8 mouse cellular contexts compared by ENCODE assay signal in the genomic region with DNA sequence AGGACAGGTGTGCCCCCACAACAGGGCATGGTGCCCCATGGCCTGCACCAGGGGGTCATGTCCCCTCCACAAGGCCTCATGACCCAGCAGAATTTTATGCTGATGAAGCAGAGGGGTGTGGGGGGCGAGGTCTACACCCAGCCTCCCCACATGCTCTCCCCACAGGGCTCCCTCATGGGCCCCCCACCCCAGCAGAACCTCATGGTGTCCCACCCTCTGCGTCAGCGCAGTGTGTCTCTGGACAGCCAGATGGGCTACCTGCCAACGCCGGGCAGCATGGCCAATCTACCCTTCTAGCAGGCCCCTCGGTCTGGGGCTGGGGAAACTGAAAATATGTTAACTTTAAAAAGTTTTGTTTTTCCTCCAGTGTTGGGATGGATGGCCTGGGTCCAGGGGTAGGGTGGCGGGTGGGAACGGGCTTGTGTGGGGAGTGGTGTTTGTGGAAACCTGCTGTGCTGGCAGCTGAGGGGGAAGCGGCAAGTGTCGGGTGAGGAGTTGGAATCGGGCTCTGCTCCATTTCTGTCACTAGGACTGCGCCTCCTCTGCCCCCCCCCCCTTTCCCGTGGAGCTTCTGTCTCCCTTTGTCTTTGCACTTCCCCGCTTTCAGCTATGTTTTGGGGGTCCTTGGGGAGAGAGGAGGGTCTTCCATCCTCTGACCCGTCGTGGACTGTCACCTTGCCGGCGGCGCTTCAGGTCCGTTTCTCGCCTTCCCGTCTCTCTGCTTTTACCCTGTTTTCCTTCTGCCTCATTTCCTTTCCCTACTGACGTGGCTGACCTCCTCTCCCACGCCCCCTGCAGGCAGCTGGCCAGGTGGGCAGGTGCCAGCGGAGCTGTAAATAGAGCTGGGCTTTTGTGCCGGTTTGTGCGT. TPM values are rescaled to one million over a fixed set of nuclear protein-coding genes. Genes with fewer than 3 reads are reported as not detected.
DNase-seq lines count a peak whose midpoint lies in the region; ATAC-seq and TF ChIP-seq lines count a peak whose summit lies in the region.

No protein-coding gene starts in this region.

- 5% methylated on average over 26 of the region's 27 CpGs for WGBS in heart, embryonic 14.5 days
- WGBS in kidney, postnatal 0 days, result 10% methylated on average over 26 of the region's 27 CpGs
- WGBS in liver, embryonic 15.5 days (ENCODE audit: insufficient replicate concordance), result 11% methylated on average over 26 of the region's 27 CpGs
- 9% methylated on average over 25 of the region's 27 CpGs for WGBS in stomach, embryonic 15.5 days

- DNase-seq in c-Kit-positive CD71-negative TER-119-negative erythroid progenitor cells, embryonic 14.5 days (ENCODE audit: low read depth), result peak; percentile 80
- DNase-seq in fibroblast of lung, adult 2 months (ENCODE audit: low read depth), result peak; percentile 75
- peak; percentile 79 for DNase-seq in kidney, postnatal 0 days (ENCODE audit: low spot score)
- peak; percentile 55 to 78 for DNase-seq in natural killer cell, adult 2 months (ENCODE audit: low spot score in 2 of 2)

- peaks cover 47% of the 10 kb centered on the region for H3K36me3 ChIP-seq in heart, embryonic 14.5 days (ENCODE audit: control insufficient read depth, insufficient read depth, low read length)
- peaks cover 33% of the 10 kb centered on the region for H3K36me3 ChIP-seq in kidney, postnatal 0 days (ENCODE audit: insufficient read depth, low read length)
- peaks cover 13% of the 10 kb centered on the region; the same call in 1 of the 2 replicates for H3K36me3 ChIP-seq in liver, embryonic 15.5 days (replicated peaks)
- peaks cover 34% of the 10 kb centered on the region for H3K36me3 ChIP-seq in stomach, embryonic 15.5 days

- H3K9ac ChIP-seq in heart, embryonic 14.5 days (ENCODE audit: low read length), result peak overlapping the region; percentile 66
- peak overlapping the region; percentile 46 for H3K9ac ChIP-seq in kidney, postnatal 0 days (ENCODE audit: low read depth, low read length)
- peak overlapping the region; percentile 40; the same call in 1 of the 2 replicates for H3K9ac ChIP-seq in liver, embryonic 15.5 days
- no peak overlapping the region for H3K9ac ChIP-seq in stomach, embryonic 15.5 days

- H3K4me3 ChIP-seq in heart, embryonic 14.5 days (ENCODE audit: control insufficient read depth in 1 of 2, insufficient read depth in 1 of 2, low read depth in 1 of 2, low read length in 2 of 2), result peak overlapping the region; percentile 35 to 53
- H3K4me3 ChIP-seq in kidney, postnatal 0 days (replicated peaks; ENCODE audit: low read depth, low read length), result peak overlapping the region; percentile 22
- peak overlapping the region; percentile 52 for H3K4me3 ChIP-seq in liver, embryonic 15.5 days (replicated peaks)
- H3K4me3 ChIP-seq in stomach, embryonic 15.5 days (replicated peaks), result peak overlapping the region; percentile 29

- TF ChIP-seq CTCF in kidney, postnatal 0 days (IDR thresholded peaks at IDR 0.05; ENCODE audit: low read depth), result peak; percentile 85

- H3K9me3 ChIP-seq in heart, embryonic 14.5 days (ENCODE audit: control insufficient read depth, low read length), result no peaks in the 10 kb centered on the region
- no peaks in the 10 kb centered on the region for H3K9me3 ChIP-seq in kidney, postnatal 0 days (replicated peaks; ENCODE audit: low read length)
- no peaks in the 10 kb centered on the region for H3K9me3 ChIP-seq in liver, embryonic 15.5 days (replicated peaks)
- no peaks in the 10 kb centered on the region for H3K9me3 ChIP-seq in stomach, embryonic 15.5 days

- peak; percentile 61 for ATAC-seq in CD4-positive, CD25-positive, alpha-beta regulatory T cell, adult 4 months
- peak; percentile 32 for ATAC-seq in heart, embryonic 14.5 days (ENCODE audit: insufficient number of reproducible peaks, insufficient read depth, low FRiP score, low read depth)
- ATAC-seq in kidney, postnatal 0 days (replicated peaks; ENCODE audit: low FRiP score, low read depth), result peak; percentile 33; the same call in 1 of the 2 replicates
- ATAC-seq in liver, embryonic 15.5 days (ENCODE audit: insufficient read depth), result no peak
- peak; percentile 27; the same call in 1 of the 2 replicates for ATAC-seq in stomach, embryonic 15.5 days (ENCODE audit: insufficient read depth, low FRiP score, low read depth)

- H3K27ac ChIP-seq in heart, embryonic 14.5 days (replicated peaks in 1 of 2; ENCODE audit: control insufficient read depth in 1 of 2, insufficient read depth in 1 of 2, low read depth in 2 of 2, low read length in 2 of 2), result peak overlapping the region; percentile 77 to 80
- H3K27ac ChIP-seq in kidney, postnatal 0 days, result no peak overlapping the region
- no peak overlapping the region for H3K27ac ChIP-seq in liver, embryonic 15.5 days (replicated peaks)
- H3K27ac ChIP-seq in stomach, embryonic 15.5 days, result peak overlapping the region; percentile 42; the same call in 1 of the 2 replicates

- H3K4me1 ChIP-seq in heart, embryonic 14.5 days (ENCODE audit: control insufficient read depth in 2 of 2, insufficient read depth in 2 of 2, low read length in 2 of 2), result peaks cover 27 to 42% of the 10 kb centered on the region in 2 experiments
- peaks cover 10% of the 10 kb centered on the region; the same call in 1 of the 2 replicates for H3K4me1 ChIP-seq in kidney, postnatal 0 days (replicated peaks; ENCODE audit: insufficient read depth, low read length)
- H3K4me1 ChIP-seq in liver, embryonic 15.5 days (replicated peaks), result peaks cover 53% of the 10 kb centered on the region
- H3K4me1 ChIP-seq in stomach, embryonic 15.5 days, result peaks cover 36% of the 10 kb centered on the region

- peak overlapping the region; percentile 68 for H3K4me2 ChIP-seq in heart, embryonic 14.5 days (ENCODE audit: low read length)
- H3K4me2 ChIP-seq in kidney, postnatal 0 days (ENCODE audit: low read length), result peak overlapping the region; percentile 50
- peak overlapping the region; percentile 72 for H3K4me2 ChIP-seq in liver, embryonic 15.5 days
- peak overlapping the region; percentile 51 for H3K4me2 ChIP-seq in stomach, embryonic 15.5 days

- no peaks in the 10 kb centered on the region for H3K27me3 ChIP-seq in heart, embryonic 14.5 days (ENCODE audit: control insufficient read depth, insufficient read depth, low read length)
- no peaks in the 10 kb centered on the region for H3K27me3 ChIP-seq in kidney, postnatal 0 days (ENCODE audit: insufficient read depth, low read length)
- H3K27me3 ChIP-seq in liver, embryonic 15.5 days, result no peaks in the 10 kb centered on the region; the same call in 1 of the 2 replicates
- no peaks in the 10 kb centered on the region for H3K27me3 ChIP-seq in stomach, embryonic 15.5 days (replicated peaks)

RNA-seq across cellular contexts. Expression of a gene that starts 27.1 kb away (rescaled TPM):
- polyA plus RNA-seq in CD4-positive, CD25-positive, alpha-beta regulatory T cell, adult 4 months (2017; shearing (Covaris generic)), result 10 to 100 TPM; 13.3 to 17.6 TPM
- 12.1 and 12.5 TPM in 2 replicates for polyA plus RNA-seq in heart, embryonic 14.5 days (2014; fragmentation: Nextera tagmentation; extraction: Ambion mirVana)
- 8.7 and 9.1 TPM in 2 replicates for polyA plus RNA-seq in kidney, postnatal 0 days (2015; fragmentation: Nextera tagmentation; extraction: Ambion mirVana)
- polyA plus RNA-seq in liver, embryonic 15.5 days (2015; fragmentation: Nextera tagmentation; extraction: Ambion mirVana), result 1.9 and 2.3 TPM in 2 replicates
- 12.0 and 12.1 TPM in 2 replicates for polyA plus RNA-seq in stomach, embryonic 15.5 days (2015; fragmentation: Nextera tagmentation; extraction: Ambion mirVana)

RNA-seq across cellular contexts. Expression of a gene that starts 52.0 kb away (rescaled TPM):
- 100 to 1,000 TPM in 1 of 2 experiments, 10 to 100 TPM in 1; 93.9 to 121 TPM for polyA plus RNA-seq in CD4-positive, CD25-positive, alpha-beta regulatory T cell, adult 4 months (2017; shearing (Covaris generic))
- not detected in 2 replicates for polyA plus RNA-seq in heart, embryonic 14.5 days (2014; fragmentation: Nextera tagmentation; extraction: Ambion mirVana)
- polyA plus RNA-seq in kidney, postnatal 0 days (2015; fragmentation: Nextera tagmentation; extraction: Ambion mirVana), result 0.05 TPM in 1 of 2 replicates, not detected in the other
- 0.13 TPM in 1 of 2 replicates, not detected in the other for polyA plus RNA-seq in liver, embryonic 15.5 days (2015; fragmentation: Nextera tagmentation; extraction: Ambion mirVana)
- 0.54 and 0.62 TPM in 2 replicates for polyA plus RNA-seq in stomach, embryonic 15.5 days (2015; fragmentation: Nextera tagmentation; extraction: Ambion mirVana)

RNA-seq across cellular contexts. Expression of a gene that starts 54.9 kb away (rescaled TPM):
- polyA plus RNA-seq in CD4-positive, CD25-positive, alpha-beta regulatory T cell, adult 4 months (2017; shearing (Covaris generic)), result not detected
- not detected in 2 replicates for polyA plus RNA-seq in heart, embryonic 14.5 days (2014; fragmentation: Nextera tagmentation; extraction: Ambion mirVana)
- 19.9 and 27.8 TPM in 2 replicates for polyA plus RNA-seq in kidney, postnatal 0 days (2015; fragmentation: Nextera tagmentation; extraction: Ambion mirVana)
- not detected in 2 replicates for polyA plus RNA-seq in liver, embryonic 15.5 days (2015; fragmentation: Nextera tagmentation; extraction: Ambion mirVana)
- 18.2 and 26.2 TPM in 2 replicates for polyA plus RNA-seq in stomach, embryonic 15.5 days (2015; fragmentation: Nextera tagmentation; extraction: Ambion mirVana)

Comparison
In these comparisons a context has a peak if more than half of its experiments do, and no peak if none do; other contexts are left out.
1. H3K27ac ChIP-seq: peak in heart, embryonic 14.5 days (2 of 2) and stomach, embryonic 15.5 days (single experiment); none in kidney, postnatal 0 days (single experiment) and liver, embryonic 15.5 days (single experiment).
2. RNA of a gene that starts 52.0 kb away (polyA plus RNA-seq): 93.9 to 121 TPM in CD4-positive, CD25-positive, alpha-beta regulatory T cell, adult 4 months; 0.54 to 0.62 TPM in stomach, embryonic 15.5 days, not detected in heart, embryonic 14.5 days, 0.05 TPM in kidney, postnatal 0 days and 0.13 TPM in liver, embryonic 15.5 days; every median in the first group is over 10 times any median in the second.
3. RNA of a gene that starts 54.9 kb away (polyA plus RNA-seq): 19.9 to 27.8 TPM in kidney, postnatal 0 days and 18.2 to 26.2 TPM in stomach, embryonic 15.5 days; not detected in heart, embryonic 14.5 days, not detected in CD4-positive, CD25-positive, alpha-beta regulatory T cell, adult 4 months and not detected in liver, embryonic 15.5 days; every median in the first group is over 10 times any median in the second.
4. Peak in every context shown above with its lines, with median percentiles within 50 percentile points of each other: DNase-seq, H3K4me2 ChIP-seq and H3K4me3 ChIP-seq.